Mouse (Mus musculus) liver, embryonic 14.5 days (tissue): Measurements from ENCODE around the gene Ly6g.

Experiments used
- CTCF ChIP-seq: IDR thresholded peaks from 2 replicates; pipeline ENCODE4 v1.5.1; 2016; ENCODE audit warnings: antibody characterized with exemption, low read depth, control low read depth
- EP300 ChIP-seq: IDR thresholded peaks from 2 replicates; pipeline ENCODE4 v1.6.1; 2016; ENCODE audit warnings: antibody characterized with exemption, low read depth

DNA sequence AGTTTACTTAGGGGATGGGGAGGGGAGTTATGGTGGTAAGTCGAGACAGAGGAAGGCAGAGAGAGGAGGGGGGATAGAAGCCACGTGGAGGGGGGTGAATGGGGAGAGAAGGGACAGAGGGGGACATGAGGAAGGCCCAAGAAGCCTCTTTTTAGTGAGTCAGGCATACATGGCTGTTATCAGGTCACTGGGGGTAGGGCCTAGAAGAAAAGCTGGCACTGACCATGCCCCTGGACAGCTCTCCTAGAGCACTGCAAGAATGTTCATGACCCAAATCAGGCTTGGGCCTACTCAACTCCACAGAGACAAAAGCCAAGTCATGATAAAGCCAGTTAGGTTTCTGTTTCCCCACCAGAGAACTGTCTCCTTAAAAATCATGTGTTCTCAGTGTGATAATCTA, 31.3 kb downstream of the Ly6g start:
- no peak for TF ChIP-seq EP300
- TF ChIP-seq CTCF: no peak
